Mouse (Mus musculus) limb, embryonic 12.5 days (tissue): ENCODE results near the gene Gm2431. TPM values are rescaled to one million over a fixed set of nuclear protein-coding genes. Genes with fewer than 3 reads are reported as not detected.
"Not testable (repeated sequence)": the region's sequence is repeated elsewhere in the genome, so short reads cannot be mapped to it uniquely, and the experiment has no call there.

Source experiments
- ATAC-seq: fragments of 200-750 bp; cut with Nextera tagmentation; 2 replicates; pipeline ENCODE4 v1.8.0; 2017; ENCODE audit warnings: low read depth, moderate TSS enrichment; ENCODE audit not compliant: insufficient number of reproducible peaks, insufficient read depth, low FRiP score, low TSS enrichment
- H3K27ac ChIP-seq: fragments of 300-500 bp; sonication (generic); 2 replicates; pipeline ENCODE4 v1.5.1; 2016; ENCODE audit warnings: mild to moderate bottlenecking, moderate library complexity
- H3K27me3 ChIP-seq: fragments of 300-500 bp; sonication (generic); 2 replicates; pipeline ENCODE4 v1.6.1; 2016; ENCODE audit warnings: mild to moderate bottlenecking, moderate library complexity
- H3K36me3 ChIP-seq: fragments of 300-500 bp; sonication (generic); 2 replicates; pipeline ENCODE4 v1.6.1; 2016; ENCODE audit warnings: mild to moderate bottlenecking, moderate library complexity
- H3K4me1 ChIP-seq: fragments of 300-500 bp; sonication (generic); replicated peaks from 2 replicates; pipeline ENCODE4 v1.6.1; 2016
- H3K4me2 ChIP-seq: fragments of 300-500 bp; sonication (generic); 2 replicates; pipeline ENCODE4 v1.6.1; 2016; ENCODE audit warnings: mild to moderate bottlenecking, moderate library complexity
- H3K4me3 ChIP-seq: fragments of 300-500 bp; sonication (generic); replicated peaks from 2 replicates; pipeline ENCODE4 v1.5.1; 2016; ENCODE audit warnings: mild to moderate bottlenecking
- H3K9ac ChIP-seq: fragments of 300-500 bp; sonication (generic); replicated peaks from 2 replicates; pipeline ENCODE4 v1.6.1; 2016; ENCODE audit warnings: mild to moderate bottlenecking, moderate library complexity
- H3K9me3 ChIP-seq: fragments of 300-500 bp; sonication (generic); 2 replicates; pipeline ENCODE4 v1.6.1; 2016; ENCODE audit warnings: mild to moderate bottlenecking, moderate library complexity
- WGBS: fragments of 180-500 bp; shearing (Covaris S2); methylation state at CpG from one replicate; pipeline ENCODE4 v1.1.7; 2016; 5-methylcytosine and 5-hydroxymethylcytosine counted together
- polyA plus RNA-seq: library from polyadenylated mRNA; unstranded; fragments of >200 nt; fragmentation: Nextera tagmentation; extraction: Ambion mirVana; gene quantifications from 2 replicates; pipeline ENCODE4 v1.2.1, GENCODE M21; 2016

The Gm2431 gene
- polyA plus RNA-seq: not detected in 2 replicates

DNA sequence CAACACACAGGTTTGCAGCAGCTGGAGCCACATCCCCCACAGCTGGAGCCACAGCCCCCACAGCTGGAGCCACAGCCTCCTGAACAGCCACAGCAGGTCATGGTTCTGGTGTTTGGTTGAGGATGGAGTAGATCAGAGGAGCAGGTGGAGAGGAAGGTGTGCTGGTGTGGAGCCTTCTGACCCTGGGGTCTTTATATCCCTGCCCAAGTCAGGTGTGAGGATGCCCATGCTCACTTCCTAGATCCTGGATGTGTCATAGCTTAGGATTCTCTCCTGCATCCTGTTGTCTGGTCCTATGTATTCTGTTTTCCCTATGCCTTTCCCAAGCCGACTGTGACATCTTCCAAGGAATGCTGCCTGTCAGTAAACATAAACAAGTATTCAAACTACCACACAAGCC, at the start of gene Gm2431:
Gm2431 (minus strand) TSS at position 101 of the 400 bp plus-strand sequence.
- H3K4me1 ChIP-seq, H3K27ac ChIP-seq, H3K9ac ChIP-seq, H3K9me3 ChIP-seq, H3K27me3 ChIP-seq, H3K4me3 ChIP-seq, H3K36me3 ChIP-seq, H3K4me2 ChIP-seq, ATAC-seq: not testable (repeated sequence)
- 50% methylated on average over 1 of the region's 1 CpGs for WGBS

DNA sequence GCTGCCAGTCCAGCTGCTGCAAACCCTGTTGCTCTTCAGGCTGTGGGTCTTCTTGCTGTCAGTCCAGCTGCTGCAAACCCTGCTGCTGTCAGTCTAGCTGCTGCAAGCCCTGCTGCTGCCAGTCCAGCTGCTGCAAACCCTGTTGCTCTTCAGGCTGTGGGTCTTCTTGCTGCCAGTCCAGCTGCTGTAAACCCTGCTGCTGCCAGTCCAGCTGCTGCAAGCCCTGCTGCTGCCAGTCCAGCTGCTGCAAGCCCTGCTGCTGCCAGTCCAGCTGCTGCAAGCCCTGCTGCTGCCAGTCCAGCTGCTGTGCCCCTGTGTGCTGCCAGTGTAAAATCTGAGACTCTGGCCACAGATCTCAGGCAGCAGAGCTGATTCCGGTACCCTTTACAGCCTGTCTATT, 45.8 kb upstream of the Gm2431 start:
- H3K9ac ChIP-seq, H3K4me1 ChIP-seq, H3K27me3 ChIP-seq, H3K36me3 ChIP-seq, H3K4me2 ChIP-seq, H3K27ac ChIP-seq, H3K9me3 ChIP-seq, ATAC-seq, H3K4me3 ChIP-seq: not testable (repeated sequence)
- WGBS: 83% methylated on average over 1 of the region's 1 CpGs

GRCm38 (mm10) chr7:142303249-142303648, 45.1 kb upstream of the Gm2431 start, which contains the start of gene Krtap5-4:
Gene Krtap5-4 (plus strand): TSS chr7:142303549.
- no peak for ATAC-seq

GRCm38 (mm10) chr7:142297018-142297417, 38.9 kb upstream of the Gm2431 start, which contains the start of gene Krtap5-1:
Gene Krtap5-1 (minus strand): TSS chr7:142297118.
- not testable (repeated sequence) for H3K4me2 ChIP-seq, H3K27me3 ChIP-seq, H3K9me3 ChIP-seq, H3K27ac ChIP-seq, H3K9ac ChIP-seq, H3K4me1 ChIP-seq, ATAC-seq, H3K4me3 ChIP-seq, H3K36me3 ChIP-seq

More at GRCm38 (mm10) chr7:142303249-142303648, 45.1 kb upstream of the Gm2431 start, which contains the start of gene Krtap5-4:
- H3K27me3 ChIP-seq: peaks cover 8% of the 10 kb centered on the region; the same call in 1 of the 2 replicates
- H3K27ac ChIP-seq: no peak within 1 kb of the TSS
- WGBS: 50% methylated on average over 3 of the region's 3 CpGs
- H3K4me1 ChIP-seq: no peaks in the 10 kb centered on the region; the same call in 1 of the 2 replicates
- no peaks in the 10 kb centered on the region for H3K9me3 ChIP-seq
- H3K9ac ChIP-seq: no peak within 1 kb of the TSS
- no peak within 1 kb of the TSS for H3K4me2 ChIP-seq
- H3K4me3 ChIP-seq: no peak within 1 kb of the TSS
- no peaks in the 10 kb centered on the region for H3K36me3 ChIP-seq

- not testable (repeated sequence) for H3K27ac ChIP-seq, H3K36me3 ChIP-seq, H3K4me3 ChIP-seq, ATAC-seq, H3K27me3 ChIP-seq, H3K9me3 ChIP-seq, H3K4me1 ChIP-seq, H3K9ac ChIP-seq, H3K4me2 ChIP-seq
- WGBS: 26% methylated on average over 4 of the region's 4 CpGs
These were observed 38.0 kb upstream of the Gm2431 start for GRCm38 (mm10) chr7:142296108-142296507.

- H3K9me3 ChIP-seq: no peaks in the 10 kb centered on the region
- no peaks in the 10 kb centered on the region for H3K36me3 ChIP-seq
- H3K27ac ChIP-seq: no peak overlapping the region
- H3K9ac ChIP-seq: no peak overlapping the region
- peaks cover 3% of the 10 kb centered on the region; the same call in 1 of the 2 replicates for H3K27me3 ChIP-seq
- no peaks in the 10 kb centered on the region for H3K4me1 ChIP-seq
- ATAC-seq: no peak
- H3K4me2 ChIP-seq: no peak overlapping the region
- no peak overlapping the region for H3K4me3 ChIP-seq
These were observed 37.3 kb upstream of the Gm2431 start for GRCm38 (mm10) chr7:142295418-142295817.

- H3K4me3 ChIP-seq, H3K4me2 ChIP-seq, H3K9ac ChIP-seq, H3K27ac ChIP-seq, H3K9me3 ChIP-seq, H3K4me1 ChIP-seq, H3K36me3 ChIP-seq, H3K27me3 ChIP-seq, ATAC-seq: not testable (repeated sequence)
- WGBS: 0% methylated on average over 2 of the region's 2 CpGs
These were observed 35.7 kb upstream of the Gm2431 start for GRCm38 (mm10) chr7:142293851-142294250.

- WGBS: 27% methylated on average over 9 of the region's 9 CpGs
- H3K27me3 ChIP-seq: peaks cover 32% of the 10 kb centered on the region
- not testable (repeated sequence) for H3K9me3 ChIP-seq, H3K4me2 ChIP-seq, H3K4me3 ChIP-seq, H3K36me3 ChIP-seq, H3K27ac ChIP-seq, H3K4me1 ChIP-seq, ATAC-seq, H3K9ac ChIP-seq
These were observed 27.9 kb upstream of the Gm2431 start for GRCm38 (mm10) chr7:142285910-142286612.

- peaks cover 7% of the 10 kb centered on the region; the same call in 1 of the 2 replicates for H3K4me1 ChIP-seq
- peak overlapping the region; percentile 23; the same call in 1 of the 2 replicates for H3K9ac ChIP-seq
- H3K27ac ChIP-seq: no peak overlapping the region
- H3K36me3 ChIP-seq: no peaks in the 10 kb centered on the region
- ATAC-seq: peak; percentile 65; the same call in 1 of the 2 replicates
- peak overlapping the region; percentile 70 for H3K4me2 ChIP-seq
- H3K9me3 ChIP-seq: no peaks in the 10 kb centered on the region
- 10% methylated on average over 23 of the region's 23 CpGs for WGBS
- H3K27me3 ChIP-seq: peaks cover 32% of the 10 kb centered on the region
- H3K4me3 ChIP-seq: peak overlapping the region; percentile 53
These were observed 27.1 kb upstream of the Gm2431 start for GRCm38 (mm10) chr7:142285130-142285835.

DNA sequence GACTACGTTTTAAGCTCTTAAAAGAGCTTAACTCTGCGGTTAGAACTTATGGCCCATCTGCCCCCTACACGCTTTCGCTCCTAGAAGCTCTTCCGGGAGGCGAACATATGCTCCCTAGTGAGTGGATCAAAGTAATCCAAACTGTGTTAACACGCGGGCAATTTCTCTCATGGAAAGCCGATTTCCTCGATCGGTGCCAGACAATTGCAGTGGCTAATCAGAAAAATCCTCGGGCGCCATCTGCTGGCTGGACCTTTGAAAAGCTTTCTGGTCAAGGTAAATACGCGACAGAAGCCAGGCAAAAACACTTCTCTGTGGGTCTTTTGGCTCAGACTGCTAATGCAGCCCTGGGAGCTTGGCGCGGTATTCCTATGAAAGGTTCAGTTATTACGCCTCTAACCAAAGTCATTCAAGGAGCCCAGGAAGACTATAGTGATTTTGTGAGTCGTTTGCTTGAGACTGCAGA, 26.5 kb upstream of the Gm2431 start:
- H3K36me3 ChIP-seq: no peaks in the 10 kb centered on the region
- H3K27ac ChIP-seq: peak overlapping the region; percentile 91
- peak overlapping the region; percentile 70 for H3K4me2 ChIP-seq
- peak overlapping the region; percentile 68 for H3K9ac ChIP-seq
- H3K4me3 ChIP-seq: peak overlapping the region; percentile 53
- ATAC-seq: peak; percentile 83
- H3K4me1 ChIP-seq: peaks cover 7% of the 10 kb centered on the region; the same call in 1 of the 2 replicates
- H3K27me3 ChIP-seq: peaks cover 32% of the 10 kb centered on the region
- H3K9me3 ChIP-seq: no peaks in the 10 kb centered on the region
- under 1% methylated on average over 19 of the region's 19 CpGs for WGBS

GRCm38 (mm10) chr7:142284023-142284591, 26.0 kb upstream of the Gm2431 start:
- Histone ChIP-seq H3K4me2 (peak overlapping the region; percentile 70), H3K9ac (peak overlapping the region; percentile 68), H3K27me3 (peaks cover 32% of the 10 kb centered on the region), H3K9me3 (no peaks in the 10 kb centered on the region), H3K27ac (peak overlapping the region; percentile 91), H3K4me1 (peaks cover 7% of the 10 kb centered on the region; the same call in 1 of the 2 replicates), H3K4me3 (peak overlapping the region; percentile 53), H3K36me3 (no peaks in the 10 kb centered on the region)
- under 1% methylated on average over 38 of the region's 38 CpGs for WGBS
- peak; percentile 74 for ATAC-seq
